Mouse (Mus musculus) ovary, postnatal 14 days (tissue): Measurements from ENCODE around the gene Grpr.
A peak's percentile ranks its signal among the peaks of the same experiment; 100 is the strongest.

Source experiments
- DNase-seq: peaks from one replicate; pipeline ENCODE4 v3.0.0; 2022; ENCODE audit warnings: low spot score

Gene Grpr

GRCm38 (mm10) chrX:163549666-163550065 lies at the start of gene Grpr:
Grpr (minus strand) TSS chrX:163549677.
- DNase-seq = peak; percentile 17

GRCm38 (mm10) chrX:163560521-163560920 lies 11.0 kb upstream of the Grpr start:
- DNase-seq = no peak

- no peak for DNase-seq
These were observed 2.4 kb downstream of the Grpr start for GRCm38 (mm10) chrX:163547042-163547441.

GRCm38 (mm10) chrX:163532836-163533235 lies 16.6 kb downstream of the Grpr start:
- DNase-seq = no peak

GRCm38 (mm10) chrX:163518963-163519541 lies 30.4 kb downstream of the Grpr start:
- DNase-seq = no peak

- DNase-seq = no peak
These were observed 37.7 kb downstream of the Grpr start for GRCm38 (mm10) chrX:163511766-163512165.

GRCm38 (mm10) chrX:163502088-163502487 lies 47.4 kb downstream of the Grpr start:
- DNase-seq = no peak
